Mouse (Mus musculus) ovary, adult 2 months (tissue): Measurements from ENCODE around the gene Cs. TPM values are rescaled to one million over a fixed set of nuclear protein-coding genes. Genes with fewer than 3 reads are reported as not detected.

Experiments
- polyA plus RNA-seq: library from polyadenylated mRNA; depleted of rRNA; stranded (reverse); fragments of >200 nt; gene quantifications from 2 replicates; pipeline ENCODE4 v1.2.3, GENCODE M21; 2012; rRNA removed

Cs gene
- 177 and 181 TPM in 2 replicates for polyA plus RNA-seq

GRCm38 (mm10) chr10:128337306-128338181 lies at the start of gene Cs:
Cs (plus strand) TSS chr10:128337734.

DNA sequence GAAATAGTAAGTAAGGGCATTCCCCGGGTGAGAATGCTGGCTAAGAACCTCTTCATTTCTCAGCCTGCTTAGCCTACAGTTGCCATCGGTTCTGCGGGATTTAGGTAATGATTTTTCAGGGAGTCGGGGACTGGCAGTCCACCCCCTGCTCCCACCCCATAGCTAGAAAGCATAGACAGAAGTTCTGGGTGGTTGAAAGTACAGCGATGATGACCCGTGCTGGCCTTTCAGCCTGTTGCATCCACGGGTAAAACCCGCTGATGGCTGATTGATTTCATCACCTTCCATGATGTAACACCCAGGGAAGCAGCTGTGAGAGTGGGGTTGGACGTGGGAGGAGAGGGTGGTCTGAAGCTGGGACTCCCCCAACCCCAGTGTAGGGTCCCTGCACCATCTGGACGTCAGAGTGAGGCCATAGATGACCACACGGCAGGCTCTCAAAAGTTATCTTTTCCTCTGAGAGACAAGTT lies 38.8 kb upstream of the Cs start, which contains the start of gene Il23a:
Gene Il23a (minus strand): TSS at position 51 of the 470 bp plus-strand sequence.

DNA sequence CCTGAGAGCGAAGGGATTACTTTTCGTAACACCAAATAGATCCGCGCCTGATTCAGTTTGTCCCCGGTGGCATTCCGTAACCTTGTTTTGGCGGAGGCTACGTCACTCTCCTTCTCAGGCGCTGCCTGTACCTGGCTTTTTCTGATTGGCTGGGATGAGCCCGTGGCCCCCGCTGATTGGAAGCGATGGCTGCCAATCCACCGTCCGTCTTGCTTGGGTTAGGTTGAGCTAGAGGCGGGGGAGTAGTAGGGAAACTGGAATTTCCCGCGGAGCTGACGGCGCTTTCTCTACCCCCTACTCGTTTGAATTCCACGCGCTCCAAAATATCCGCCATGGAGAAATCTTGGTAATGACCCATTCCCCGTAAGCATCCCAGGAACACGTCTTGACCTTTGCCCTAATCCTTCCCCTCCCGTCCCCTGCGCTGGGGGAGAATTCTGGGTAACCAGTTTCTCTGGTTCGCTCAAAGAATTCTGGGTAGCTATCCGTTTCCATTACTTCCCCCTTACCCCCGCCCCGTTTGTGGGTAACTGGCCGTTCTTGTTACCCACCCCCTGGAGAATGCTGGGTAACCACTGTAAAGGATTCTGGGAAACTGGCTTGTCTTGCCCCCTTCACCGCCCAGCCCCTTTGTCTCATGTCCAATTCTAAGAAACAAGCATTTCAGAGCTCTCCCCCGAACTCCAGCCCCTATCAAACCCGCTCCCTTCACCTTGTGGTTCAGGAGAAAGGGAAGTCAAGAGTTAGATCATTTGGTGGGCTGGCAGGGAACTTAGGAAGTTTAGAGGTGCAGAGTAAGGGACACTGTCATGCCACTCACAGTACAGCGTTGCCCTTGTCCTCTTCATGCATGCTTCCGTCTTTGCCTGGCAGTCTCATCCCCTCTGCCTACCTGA lies 34.2 kb upstream of the Cs start, which contains the start of gene Pan2:
Gene Pan2 (plus strand): TSS at position 210 of the 896 bp plus-strand sequence.

DNA sequence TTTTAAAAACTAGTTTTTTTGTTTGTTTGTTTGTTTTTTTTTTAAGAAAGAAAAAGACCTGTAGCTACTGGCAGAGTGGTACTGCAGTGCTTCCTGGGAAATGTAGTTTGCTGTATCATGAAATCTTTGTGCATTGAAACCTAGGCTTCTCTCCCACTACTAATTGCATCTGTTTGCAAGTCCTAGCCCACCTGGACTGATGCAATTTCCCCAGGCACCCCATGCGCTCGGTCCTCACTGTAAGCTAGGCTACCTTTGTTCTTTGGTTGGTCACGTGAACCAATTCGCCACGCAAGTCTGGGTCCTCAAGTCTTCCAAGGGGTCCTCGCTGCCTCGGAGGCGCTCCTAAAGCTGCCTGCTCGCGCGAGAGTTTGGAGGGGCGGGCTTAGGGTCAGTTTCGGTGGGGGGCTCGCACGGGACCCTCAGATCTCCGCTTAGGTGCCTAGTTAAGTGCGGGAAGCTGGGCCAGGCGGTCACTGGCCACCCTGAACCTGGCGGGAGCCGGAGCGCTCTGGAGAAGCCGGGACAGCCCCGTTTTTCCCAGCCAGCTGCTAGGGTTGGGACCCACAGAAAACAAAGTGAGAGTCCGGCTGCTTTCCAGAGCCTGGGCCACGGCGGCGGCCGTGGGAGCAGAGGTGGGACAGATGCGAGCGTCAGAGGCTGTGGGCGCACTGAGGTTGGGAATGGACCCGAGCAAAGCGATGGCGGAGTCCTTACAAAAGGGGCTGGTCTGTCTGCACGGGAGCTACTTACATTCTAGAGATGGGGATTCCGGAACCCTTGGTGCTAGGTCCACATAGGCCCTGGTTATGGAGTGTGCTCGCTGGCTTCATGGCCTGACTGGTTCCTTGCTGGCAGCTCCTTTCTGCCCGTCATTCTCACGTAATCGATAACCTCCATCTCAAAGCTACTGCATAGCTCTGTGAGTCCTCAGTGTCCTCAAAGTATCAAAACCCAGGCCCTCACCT lies 15.1 kb upstream of the Cs start, which contains the start of gene Cnpy2:
Gene Cnpy2 (plus strand): TSS at position 319 of the 968 bp plus-strand sequence.

GRCm38 (mm10) chr10:128368402-128369217 lies 31.1 kb downstream of the Cs start, which contains the start of gene Coq10a:
Coq10a (minus strand) TSS chr10:128368997.

GRCm38 (mm10) chr10:128376455-128377211 lies 39.1 kb downstream of the Cs start, which contains the start of gene Ankrd52:
Ankrd52 (plus strand) TSS chr10:128377115.

GRCm38 (mm10) chr10:128401056-128401455 lies 63.5 kb downstream of the Cs start, which contains the start of gene Slc39a5:
Slc39a5 (minus strand) TSS chr10:128401229.

DNA sequence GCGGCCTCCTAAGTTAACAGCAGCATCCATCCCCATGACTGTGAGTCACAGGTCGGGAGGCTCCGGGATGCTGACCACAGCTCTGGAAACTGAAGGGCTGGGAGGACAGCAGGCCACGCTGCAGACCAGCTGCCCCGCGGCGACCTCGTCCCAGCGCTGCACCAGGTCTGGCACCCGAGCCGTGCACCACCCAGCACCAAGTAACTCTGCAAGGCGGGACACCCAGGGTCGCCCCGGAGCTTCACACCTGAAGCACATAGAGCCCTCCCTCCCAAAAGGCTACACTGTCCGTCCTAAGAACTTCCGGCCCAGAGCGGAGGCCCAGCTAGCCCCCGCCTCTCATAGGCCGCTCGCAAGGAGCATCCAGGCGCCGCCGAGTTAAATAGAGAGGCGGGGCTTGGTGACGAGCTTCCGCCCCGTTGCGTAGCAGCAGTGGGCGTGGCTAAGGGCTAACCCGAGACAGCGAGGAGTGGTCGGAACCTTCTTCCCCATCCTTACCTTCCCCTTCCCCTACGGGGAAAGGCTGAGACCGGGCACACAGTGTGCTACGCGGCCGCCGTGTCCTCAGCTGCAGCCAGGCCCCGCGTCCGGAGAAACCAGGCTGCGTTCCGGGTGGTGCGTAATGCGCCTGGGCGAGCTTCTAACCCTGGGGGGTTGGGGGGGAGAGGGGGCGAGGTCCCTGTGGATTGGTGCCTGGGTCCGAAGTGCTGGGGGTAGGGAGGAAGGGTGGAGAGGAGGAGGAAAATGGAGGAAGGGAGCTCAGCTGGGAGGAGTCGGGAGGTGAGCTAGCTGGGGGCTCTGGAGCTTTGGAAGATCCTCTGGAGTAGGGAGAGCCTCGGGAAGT lies 73.9 kb downstream of the Cs start, which contains the start of the genes Nabp2 and Rnf41:
Gene Nabp2 (minus strand): TSS at position 282 of the 844 bp plus-strand sequence.
Gene Rnf41 (plus strand): TSS at position 447 of the 844 bp plus-strand sequence.

Other genes with a start within 250 kb of the Cs start
- 25.7 and 32.3 TPM in 2 replicates for gene Baz2a, start 246.2 kb upstream of the Cs start, polyA plus RNA-seq
- 138 and 141 TPM in 2 replicates for gene Rbms2, start 157.4 kb upstream of the Cs start, polyA plus RNA-seq
- gene Gls2, start 143.3 kb upstream of the Cs start, polyA plus RNA-seq, result 5.7 TPM in 2 replicates
- 10.6 and 15.3 TPM in 2 replicates for gene Spryd4, start 125.9 kb upstream of the Cs start, polyA plus RNA-seq
- gene Mip, start 111.9 kb upstream of the Cs start, polyA plus RNA-seq, result 0.12 TPM in 1 of 2 replicates, not detected in the other
- gene Timeless, start 105.7 kb upstream of the Cs start, polyA plus RNA-seq, result 6.4 and 6.9 TPM in 2 replicates
- 0.11 and 0.21 TPM in 2 replicates for gene Apon, start 83.6 kb upstream of the Cs start, polyA plus RNA-seq
- 2.3 and 6.0 TPM in 2 replicates for gene Apof, start 69.1 kb upstream of the Cs start, polyA plus RNA-seq
- gene Stat2, start 67.2 kb upstream of the Cs start, polyA plus RNA-seq, result 28.9 and 36.7 TPM in 2 replicates
- 0.29 and 0.61 TPM in 2 replicates for gene Il23a, start 39.0 kb upstream of the Cs start, polyA plus RNA-seq
- gene Pan2, start 34.4 kb upstream of the Cs start, polyA plus RNA-seq, result 24.5 and 31.2 TPM in 2 replicates
- 72.8 and 101 TPM in 2 replicates for gene Cnpy2, start 15.3 kb upstream of the Cs start, polyA plus RNA-seq
- gene Coq10a, start 31.3 kb downstream of the Cs start, polyA plus RNA-seq, result 138 and 189 TPM in 2 replicates
- gene Ankrd52, start 39.4 kb downstream of the Cs start, polyA plus RNA-seq, result 54.4 and 59.6 TPM in 2 replicates
- gene Slc39a5, start 63.5 kb downstream of the Cs start, polyA plus RNA-seq, result 0.21 and 0.40 TPM in 2 replicates
- 19.7 and 26.6 TPM in 2 replicates for gene Nabp2, start 73.8 kb downstream of the Cs start, polyA plus RNA-seq
- 50.0 and 57.7 TPM in 2 replicates for gene Rnf41, start 73.9 kb downstream of the Cs start, polyA plus RNA-seq
- 130 and 148 TPM in 2 replicates for gene Smarcc2, start 121.5 kb downstream of the Cs start, polyA plus RNA-seq
- gene Myl6, start 156.4 kb downstream of the Cs start, polyA plus RNA-seq, result 1,000 and 1,018 TPM in 2 replicates
- gene Myl6b, start 161.0 kb downstream of the Cs start, polyA plus RNA-seq, result 4.9 and 5.2 TPM in 2 replicates
- 72.6 and 73.1 TPM in 2 replicates for gene Esyt1, start 188.1 kb downstream of the Cs start, polyA plus RNA-seq
- 18.0 and 21.1 TPM in 2 replicates for gene Zc3h10, start 210.0 kb downstream of the Cs start, polyA plus RNA-seq
- gene Rpl41, start 211.6 kb downstream of the Cs start, polyA plus RNA-seq, result 2,417 and 2,489 TPM in 2 replicates
- gene Pa2g4, start 228.3 kb downstream of the Cs start, polyA plus RNA-seq, result 14.1 and 17.1 TPM in 2 replicates